Mouse (Mus musculus) stomach, postnatal 0 days (tissue): ENCODE measurements around the gene Atp2b2. TPM values are rescaled to one million over a fixed set of nuclear protein-coding genes. Genes with fewer than 3 reads are reported as not detected.

Source experiments
- ATAC-seq: fragments of 200-750 bp; cut with Nextera tagmentation; 2 replicates; pipeline ENCODE4 v1.8.0; 2017; ENCODE audit not compliant: low FRiP score, low TSS enrichment
- DNase-seq: peaks from one replicate; pipeline ENCODE4 v3.0.0-alpha.2; 2016; ENCODE audit warnings: low spot score
- H3K27ac ChIP-seq: fragments of 300-500 bp; sonication (generic); replicated peaks from 2 replicates; pipeline ENCODE4 v1.5.1; 2014; ENCODE audit warnings: mild to moderate bottlenecking, control low read depth
- H3K27me3 ChIP-seq: fragments of 300-500 bp; sonication (generic); 2 replicates; pipeline ENCODE4 v1.6.1; 2014; ENCODE audit warnings: low read length; ENCODE audit not compliant: control insufficient read depth, insufficient read depth
- H3K36me3 ChIP-seq: fragments of 300-500 bp; sonication (generic); 2 replicates; pipeline ENCODE4 v1.6.1; 2014; ENCODE audit warnings: low read length, mixed read lengths; ENCODE audit not compliant: control insufficient read depth, insufficient read depth
- H3K4me1 ChIP-seq: fragments of 300-500 bp; sonication (generic); replicated peaks from 2 replicates; pipeline ENCODE4 v1.6.1; 2014; ENCODE audit warnings: antibody characterized with exemption; ENCODE audit not compliant: control insufficient read depth, insufficient read depth
- H3K4me2 ChIP-seq: fragments of 300-500 bp; sonication (generic); replicated peaks from 2 replicates; pipeline ENCODE4 v1.6.1; 2014; ENCODE audit warnings: low read depth, mild to moderate bottlenecking, control low read depth, moderate library complexity
- H3K4me3 ChIP-seq: fragments of 300-500 bp; sonication (generic); 2 replicates; pipeline ENCODE4 v1.5.1; 2014; ENCODE audit warnings: low read depth, low read length, control low read depth
- H3K9ac ChIP-seq: fragments of 300-500 bp; sonication (generic); 2 replicates; pipeline ENCODE4 v1.6.1; 2014; ENCODE audit warnings: mild to moderate bottlenecking, low read length, control low read depth, mixed read lengths
- H3K9me3 ChIP-seq: fragments of 300-500 bp; sonication (generic); 2 replicates; pipeline ENCODE4 v1.6.1; 2016; ENCODE audit warnings: low read length; ENCODE audit not compliant: control insufficient read depth
- CTCF ChIP-seq: IDR thresholded peaks from 2 replicates; pipeline ENCODE4 v1.5.1; 2016; ENCODE audit warnings: antibody characterized with exemption, low read depth, mild to moderate bottlenecking, moderate library complexity
- EP300 ChIP-seq: optimal IDR thresholded peaks from 2 replicates; pipeline ENCODE3; 2016; ENCODE audit warnings: antibody characterized with exemption
- WGBS: fragments of 180-500 bp; shearing (Covaris S2); extraction: QIAGEN DNeasy Blood & Tissue Kit; methylation state at CpG from one replicate; pipeline ENCODE4 v1.1.7; 2014; 5-methylcytosine and 5-hydroxymethylcytosine counted together
- microRNA-seq: library from miRNA; unstranded; fragments of <30 nt; microRNA quantifications from one replicate; pipeline ENCODE4, GENCODE M21; 2016
- polyA plus RNA-seq: library from polyadenylated mRNA; unstranded; fragments of >200 nt; fragmentation: Nextera tagmentation; extraction: Ambion mirVana; gene quantifications from 2 replicates; pipeline ENCODE4 v1.2.1, GENCODE M21; 2015

Atp2b2 gene
- polyA plus RNA-seq, 1 experiment from 2014 or later: 0.33 TPM

DNA sequence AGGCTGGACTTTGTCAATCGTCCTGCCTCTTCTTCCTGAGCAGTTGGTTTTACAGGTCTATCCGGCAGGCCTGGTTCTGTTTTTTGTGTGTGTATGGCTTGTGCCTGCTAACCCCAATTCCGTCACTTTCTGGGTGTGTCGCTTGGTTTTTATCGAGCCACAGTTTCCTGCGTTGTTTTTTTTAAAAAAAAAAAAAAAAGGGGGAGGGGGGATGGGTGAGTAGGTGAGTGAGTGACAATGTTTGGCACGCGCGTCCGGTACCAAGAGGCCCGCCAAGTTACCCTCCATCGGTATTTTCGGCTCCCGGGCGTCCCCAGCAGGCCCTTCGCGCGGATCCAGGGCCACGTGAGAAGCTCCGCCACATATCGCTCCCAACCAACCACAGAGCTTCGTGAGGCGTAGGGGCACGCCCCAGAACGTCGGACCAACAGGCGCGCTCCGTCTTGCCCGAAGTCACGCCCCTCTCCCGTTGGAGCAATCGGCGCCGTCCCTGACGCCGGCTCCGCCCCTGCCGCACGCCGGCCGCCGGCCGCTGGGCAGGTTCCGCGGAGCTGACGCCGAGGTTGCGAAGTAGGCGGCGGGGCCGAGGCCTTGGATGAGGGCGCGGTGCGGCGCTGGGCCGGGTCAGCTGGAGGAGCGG is 345.7 kb downstream of the Atp2b2 start, which contains the start of gene Tatdn2:
TSS of gene Tatdn2 (plus strand) at position 469 of the 640 bp plus-strand sequence.
- peak; percentile 93 for TF ChIP-seq EP300
- peak; percentile 52 for TF ChIP-seq CTCF
- peak within 1 kb of the TSS; percentile 82 for H3K4me3 ChIP-seq
- H3K36me3 ChIP-seq: peaks cover 2% of the 10 kb centered on the region; the same call in 1 of the 2 replicates
- no peaks in the 10 kb centered on the region for H3K9me3 ChIP-seq
- peak within 1 kb of the TSS; percentile 88 for H3K9ac ChIP-seq
- DNase-seq (peak; percentile 98), ATAC-seq (peak; percentile 98)
- under 1% methylated on average over 58 of the region's 58 CpGs for WGBS
- H3K4me2 ChIP-seq: peak within 1 kb of the TSS; percentile 96
- peak within 1 kb of the TSS; percentile 96 for H3K27ac ChIP-seq
- no peaks in the 10 kb centered on the region for H3K27me3 ChIP-seq
- H3K4me1 ChIP-seq: peaks cover 2% of the 10 kb centered on the region; the same call in 1 of the 2 replicates

DNA sequence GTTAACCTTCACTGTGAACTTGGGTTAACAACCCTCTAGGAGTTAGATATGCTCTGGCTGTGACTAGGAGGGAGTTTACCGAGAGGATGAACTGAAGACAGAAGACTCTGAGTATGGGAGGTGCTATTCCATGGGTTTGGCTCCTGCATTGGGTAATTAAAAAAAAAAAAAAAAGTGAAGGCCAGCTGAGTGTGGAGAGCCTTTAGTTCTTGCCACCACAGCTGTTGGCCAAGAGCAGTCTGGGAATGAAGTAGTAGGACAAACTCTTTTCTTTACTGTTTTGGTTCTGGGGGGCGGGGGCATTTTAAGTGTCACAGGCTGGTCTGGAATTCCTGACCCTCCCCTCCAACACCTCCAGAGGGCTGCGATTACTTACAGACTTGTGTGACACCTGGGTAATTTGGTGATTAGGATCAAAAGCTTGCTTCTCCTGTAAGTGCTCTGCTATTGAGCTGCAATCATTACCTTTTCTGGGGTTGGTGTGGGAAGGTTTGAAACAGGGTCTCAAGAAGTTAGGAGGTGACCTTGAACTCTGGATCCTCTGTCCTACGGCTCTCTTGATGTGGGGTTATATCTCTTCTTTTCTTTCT is 346.6 kb downstream of the Atp2b2 start:
- TF ChIP-seq EP300 (no peak), CTCF (no peak)
- peak overlapping the region; percentile 46; the same call in 1 of the 2 replicates for H3K4me2 ChIP-seq
- 43% methylated on average over 4 of the region's 4 CpGs for WGBS
- H3K27ac ChIP-seq: peak overlapping the region; percentile 96
- peaks cover 2% of the 10 kb centered on the region; the same call in 1 of the 2 replicates for H3K36me3 ChIP-seq
- DNase-seq (no peak), ATAC-seq (no peak)
- no peak overlapping the region for H3K4me3 ChIP-seq
- H3K9me3 ChIP-seq: no peaks in the 10 kb centered on the region
- H3K4me1 ChIP-seq: peaks cover 4% of the 10 kb centered on the region; the same call in 1 of the 2 replicates
- H3K27me3 ChIP-seq: no peaks in the 10 kb centered on the region
- H3K9ac ChIP-seq: no peak overlapping the region

DNA sequence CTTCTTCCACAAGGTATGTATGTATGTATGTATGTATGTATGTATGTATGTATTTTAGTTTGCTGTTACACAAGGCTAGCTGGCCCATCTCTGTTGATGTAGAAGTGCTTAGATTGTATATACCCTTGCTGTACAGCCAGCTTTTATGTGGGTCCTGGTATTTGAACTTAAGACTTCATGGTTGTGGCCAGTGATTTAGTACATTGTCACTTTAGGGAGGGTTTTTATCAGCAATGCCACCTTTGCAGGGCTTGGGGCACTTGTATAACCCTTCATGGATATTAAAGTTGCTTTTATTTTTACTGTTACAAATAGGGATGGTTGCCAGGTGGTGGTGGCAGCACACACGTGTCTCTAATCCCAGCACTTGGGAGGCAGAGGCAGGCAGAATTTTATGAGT is 347.2 kb downstream of the Atp2b2 start:
- Histone ChIP-seq H3K4me2 (no peak overlapping the region), H3K27ac (no peak overlapping the region), H3K9me3 (no peaks in the 10 kb centered on the region), H3K9ac (no peak overlapping the region), H3K27me3 (no peaks in the 10 kb centered on the region), H3K36me3 (peaks cover 2% of the 10 kb centered on the region; the same call in 1 of the 2 replicates), H3K4me1 (peaks cover 4% of the 10 kb centered on the region; the same call in 1 of the 2 replicates), H3K4me3 (no peak overlapping the region)
- no peak for TF ChIP-seq EP300
- no peak for TF ChIP-seq CTCF
- 54% methylated on average over 1 of the region's 1 CpGs for WGBS
- ATAC-seq (no peak), DNase-seq (no peak)

Small RNA genes lying within 50 kb of the gene (microRNA-seq; reads per million reads assigned to microRNA genes)
- not detected for gene Mir7042

Other genes starting within 250 kb of the Atp2b2 start
- gene Slc6a11, start 88.6 kb upstream of the Atp2b2 start, polyA plus RNA-seq: 0.35 TPM in 2 replicates
- 0.07 TPM in 1 of 2 replicates, not detected in the other for gene Slc6a1, start 240.0 kb upstream of the Atp2b2 start, polyA plus RNA-seq